Mouse (Mus musculus): ENCODE data around the gene Gm5935. TPM values are rescaled to one million over a fixed set of nuclear protein-coding genes. Genes with fewer than 3 reads are reported as not detected.
"Not testable (repeated sequence)": the region's sequence is repeated elsewhere in the genome, so short reads cannot be mapped to it uniquely, and the experiment has no call there.

The Gm5935 gene
- polyA plus RNA-seq (2012; ENCODE audit: insufficient read depth, insufficient read length, missing spikeins), result not detected in 2 replicates

GRCm38 (mm10) chrX:24775064-24775463 lies at the start of gene Gm5935:
TSS of gene Gm5935 (minus strand) at chrX:24775164.
- H3K4me3 ChIP-seq (ENCODE audit: insufficient read depth, low read depth, low read length); H3K4me1 ChIP-seq (ENCODE audit: control insufficient read depth, insufficient read depth, insufficient read length, low read length); H3K27ac ChIP-seq (replicated peaks; ENCODE audit: low read depth, low read length): not testable (repeated sequence)

Other genes starting within 250 kb of the Gm5935 start
- gene Gm4297, start 200.3 kb downstream of the Gm5935 start, polyA plus RNA-seq (2012; ENCODE audit: insufficient read depth, insufficient read length, missing spikeins), result not detected in 2 replicates